Mouse (Mus musculus) lung, embryonic 16.5 days (tissue): ENCODE measurements at regions not wholly inside any gene's neighbourhood (a gene's known extent, or its start where the extent isn't known, plus 50 kb on each side); places are given as distances from the start of the nearest gene placed in this dataset.

Experiments used
- ATAC-seq: fragments of 200-750 bp; cut with Nextera tagmentation; 2 replicates; pipeline ENCODE4 v1.8.0; 2017; ENCODE audit warnings: low read depth, mild to moderate bottlenecking, moderate library complexity
- H3K27ac ChIP-seq: fragments of 300-500 bp; sonication (generic); 2 replicates; pipeline ENCODE4 v1.5.1; 2014; ENCODE audit warnings: mild to moderate bottlenecking, control low read depth, low read length
- H3K27me3 ChIP-seq: fragments of 300-500 bp; sonication (generic); 2 replicates; pipeline ENCODE4 v1.6.1; 2014; ENCODE audit warnings: low read depth, low read length, mixed read lengths; ENCODE audit not compliant: control insufficient read depth, insufficient read depth
- H3K36me3 ChIP-seq: fragments of 300-500 bp; sonication (generic); 2 replicates; pipeline ENCODE4 v1.6.1; 2014; ENCODE audit warnings: low read length; ENCODE audit not compliant: control insufficient read depth, insufficient read depth
- H3K4me1 ChIP-seq: fragments of 300-500 bp; sonication (generic); replicated peaks from 2 replicates; pipeline ENCODE4 v1.6.1; 2014; ENCODE audit warnings: low read length, mixed read lengths; ENCODE audit not compliant: control insufficient read depth, insufficient read depth
- H3K4me2 ChIP-seq: fragments of 300-500 bp; sonication (generic); 2 replicates; pipeline ENCODE4 v1.6.1; 2014; ENCODE audit warnings: low read depth, low read length, control low read depth
- H3K4me3 ChIP-seq: fragments of 300-500 bp; sonication (generic); 2 replicates; pipeline ENCODE4 v1.5.1; 2014; ENCODE audit warnings: mild to moderate bottlenecking, low read length, control low read depth
- H3K9ac ChIP-seq: fragments of 300-500 bp; sonication (generic); 2 replicates; pipeline ENCODE4 v1.6.1; 2014; ENCODE audit warnings: low read length, control low read depth
- H3K9me3 ChIP-seq: fragments of 300-500 bp; sonication (generic); 2 replicates; pipeline ENCODE4 v1.6.1; 2016; ENCODE audit warnings: low read length; ENCODE audit not compliant: control insufficient read depth
- WGBS: fragments of 180-500 bp; shearing (Covaris S2); extraction: QIAGEN DNeasy Blood & Tissue Kit; methylation state at CpG from one replicate; pipeline ENCODE4 v1.1.7; 2014; 5-methylcytosine and 5-hydroxymethylcytosine counted together

GRCm38 (mm10) chr9:33356621-33357020, 720.6 kb downstream of the Ets1 start:
- Histone ChIP-seq H3K9ac (no peak overlapping the region), H3K27ac (no peak overlapping the region)

GRCm38 (mm10) chr9:33360966-33361365, 724.9 kb downstream of the Ets1 start:
- Histone ChIP-seq H3K36me3 (no peaks in the 10 kb centered on the region), H3K9ac (no peak overlapping the region), H3K4me3 (no peak overlapping the region), H3K4me1 (no peaks in the 10 kb centered on the region), H3K4me2 (no peak overlapping the region), H3K9me3 (no peaks in the 10 kb centered on the region), H3K27ac (no peak overlapping the region), H3K27me3 (no peaks in the 10 kb centered on the region)
- 69% methylated on average over 5 of the region's 5 CpGs for WGBS
- no peak for ATAC-seq

More at GRCm38 (mm10) chr9:33356621-33357020, 720.6 kb downstream of the Ets1 start:
- Histone ChIP-seq H3K4me1 (no peaks in the 10 kb centered on the region), H3K4me2 (no peak overlapping the region), H3K36me3 (no peaks in the 10 kb centered on the region), H3K9me3 (no peaks in the 10 kb centered on the region), H3K4me3 (no peak overlapping the region), H3K27me3 (no peaks in the 10 kb centered on the region)
- WGBS = 73% methylated on average over 2 of the region's 2 CpGs
- no peak for ATAC-seq

- no peak overlapping the region for H3K4me3 ChIP-seq
- H3K36me3 ChIP-seq = no peaks in the 10 kb centered on the region
- no peaks in the 10 kb centered on the region for H3K4me1 ChIP-seq
- no peak overlapping the region for H3K27ac ChIP-seq
- no peak for ATAC-seq
- no peak overlapping the region for H3K9ac ChIP-seq
- H3K4me2 ChIP-seq = no peak overlapping the region
- H3K27me3 ChIP-seq = no peaks in the 10 kb centered on the region
- H3K9me3 ChIP-seq = no peaks in the 10 kb centered on the region
Observed at GRCm38 (mm10) chr9:33389170-33389569, 753.1 kb downstream of the Ets1 start.

GRCm38 (mm10) chr9:33404691-33405090, 768.7 kb downstream of the Ets1 start:
- no peak overlapping the region for H3K4me2 ChIP-seq
- no peak overlapping the region for H3K9ac ChIP-seq
- ATAC-seq = no peak
- H3K27ac ChIP-seq = no peak overlapping the region
- no peaks in the 10 kb centered on the region for H3K36me3 ChIP-seq
- no peaks in the 10 kb centered on the region for H3K27me3 ChIP-seq
- 80% methylated on average over 4 of the region's 4 CpGs for WGBS
- H3K4me1 ChIP-seq = no peaks in the 10 kb centered on the region
- H3K9me3 ChIP-seq = peaks cover 4% of the 10 kb centered on the region; the same call in 1 of the 2 replicates
- no peak overlapping the region for H3K4me3 ChIP-seq

GRCm38 (mm10) chr9:33407517-33407916, 771.5 kb downstream of the Ets1 start:
- WGBS = 76% methylated on average over 2 of the region's 2 CpGs
- Histone ChIP-seq H3K27me3 (no peaks in the 10 kb centered on the region), H3K4me1 (no peaks in the 10 kb centered on the region), H3K27ac (no peak overlapping the region), H3K9ac (no peak overlapping the region), H3K4me2 (no peak overlapping the region), H3K9me3 (peaks cover 4% of the 10 kb centered on the region; the same call in 1 of the 2 replicates), H3K36me3 (no peaks in the 10 kb centered on the region), H3K4me3 (no peak overlapping the region)
- ATAC-seq = no peak

GRCm38 (mm10) chr9:33423781-33424180, 787.8 kb downstream of the Ets1 start:
- H3K27me3 ChIP-seq = no peaks in the 10 kb centered on the region
- H3K4me1 ChIP-seq = no peaks in the 10 kb centered on the region
- no peak for ATAC-seq
- H3K4me2 ChIP-seq = no peak overlapping the region
- no peaks in the 10 kb centered on the region for H3K9me3 ChIP-seq
- WGBS = 49% methylated on average over 2 of the region's 2 CpGs
- no peak overlapping the region for H3K9ac ChIP-seq
- H3K36me3 ChIP-seq = no peaks in the 10 kb centered on the region
- no peak overlapping the region for H3K4me3 ChIP-seq
- no peak overlapping the region for H3K27ac ChIP-seq

- WGBS = 80% methylated on average over 4 of the region's 4 CpGs
- Histone ChIP-seq H3K4me3 (no peak overlapping the region), H3K9me3 (no peaks in the 10 kb centered on the region), H3K36me3 (no peaks in the 10 kb centered on the region), H3K27me3 (no peaks in the 10 kb centered on the region), H3K4me2 (no peak overlapping the region), H3K9ac (no peak overlapping the region), H3K27ac (no peak overlapping the region), H3K4me1 (no peaks in the 10 kb centered on the region)
- ATAC-seq = no peak
Observed at GRCm38 (mm10) chr9:33436459-33436858, 800.4 kb downstream of the Ets1 start.

GRCm38 (mm10) chr9:33442266-33442665, 806.2 kb downstream of the Ets1 start:
- ATAC-seq = no peak
- H3K4me1 ChIP-seq = no peaks in the 10 kb centered on the region
- H3K36me3 ChIP-seq = no peaks in the 10 kb centered on the region
- H3K9ac ChIP-seq = no peak overlapping the region
- 62% methylated on average over 5 of the region's 5 CpGs for WGBS
- no peak overlapping the region for H3K4me2 ChIP-seq
- H3K27ac ChIP-seq = no peak overlapping the region
- no peak overlapping the region for H3K4me3 ChIP-seq
- no peaks in the 10 kb centered on the region for H3K27me3 ChIP-seq
- no peaks in the 10 kb centered on the region for H3K9me3 ChIP-seq

- Histone ChIP-seq H3K4me3 (no peak overlapping the region), H3K27me3 (no peaks in the 10 kb centered on the region), H3K9me3 (no peaks in the 10 kb centered on the region), H3K4me2 (no peak overlapping the region), H3K4me1 (no peaks in the 10 kb centered on the region), H3K36me3 (no peaks in the 10 kb centered on the region), H3K9ac (no peak overlapping the region), H3K27ac (no peak overlapping the region)
- 65% methylated on average over 1 of the region's 1 CpGs for WGBS
- ATAC-seq = no peak
Observed at GRCm38 (mm10) chr9:33445902-33446301, 809.9 kb downstream of the Ets1 start.

- WGBS = 72% methylated on average over 2 of the region's 2 CpGs
Observed at GRCm38 (mm10) chr9:33475106-33475505, 839.1 kb downstream of the Ets1 start.

More at GRCm38 (mm10) chr9:33475106-33475505, 839.1 kb downstream of the Ets1 start:
- Histone ChIP-seq H3K36me3 (no peaks in the 10 kb centered on the region), H3K9me3 (no peaks in the 10 kb centered on the region), H3K4me2 (no peak overlapping the region), H3K27ac (no peak overlapping the region), H3K9ac (no peak overlapping the region), H3K27me3 (no peaks in the 10 kb centered on the region), H3K4me3 (no peak overlapping the region), H3K4me1 (no peaks in the 10 kb centered on the region)
- no peak for ATAC-seq
